8 mouse cellular contexts compared by ENCODE assay signal in the genomic region with DNA sequence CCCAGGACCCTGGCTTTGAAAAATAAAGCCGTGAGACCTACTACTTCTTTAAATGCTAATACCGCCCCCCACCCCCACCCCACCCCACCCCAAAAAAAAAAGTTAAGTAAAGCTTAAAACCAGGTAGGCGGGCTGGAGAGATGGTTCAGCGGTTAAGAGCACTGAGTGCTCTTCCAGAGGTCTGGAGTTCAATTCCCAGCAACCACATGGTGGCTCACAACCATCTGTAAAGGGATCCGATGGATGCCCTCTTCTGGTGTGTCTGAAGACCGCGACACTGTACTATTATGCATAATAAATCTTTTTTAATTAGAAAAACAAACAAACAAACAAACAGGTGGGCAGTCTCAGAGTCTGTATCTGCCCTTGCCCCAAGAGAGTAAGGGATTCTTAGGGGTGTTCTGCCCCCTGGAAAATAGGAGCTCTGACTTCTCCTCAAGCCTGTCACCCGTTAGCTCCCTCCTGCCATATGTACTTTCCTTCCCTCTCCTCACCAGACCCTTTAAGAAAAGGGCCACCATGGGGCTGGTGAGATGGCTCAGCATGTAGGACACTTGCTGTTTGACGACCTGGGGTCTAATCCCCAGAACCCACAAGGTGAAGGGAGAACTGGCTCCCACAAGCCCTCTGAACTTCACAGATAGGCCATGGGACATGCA. TPM values are rescaled to one million over a fixed set of nuclear protein-coding genes. Genes with fewer than 3 reads are reported as not detected.
DNase-seq lines count a peak whose midpoint lies in the region; ATAC-seq and TF ChIP-seq lines count a peak whose summit lies in the region.

Cdk5rap1 (minus strand) TSS at position 169 of the 659 bp plus-strand sequence.

- TF ChIP-seq CTCF in kidney, postnatal 0 days (IDR thresholded peaks at IDR 0.05; ENCODE audit: low read depth): 0 out of 2 replicates have a peak, but pooled peaks have one; percentile 5
- no peak; a peak in 1 of 6 replicates for TF ChIP-seq CTCF in MEL (IDR thresholded peaks at IDR 0.05 in 2 of 3, conservative IDR thresholded peaks at IDR 0.05 in 1 of 3; ENCODE audit: control insufficient read depth in 1 of 3, insufficient read depth in 1 of 3, low read depth in 2 of 3, low read length in 3 of 3, poor library complexity in 1 of 3, severe bottlenecking in 1 of 3)

- TF ChIP-seq POLR2A in MEL (IDR thresholded peaks at IDR 0.05; ENCODE audit: control insufficient read depth in 1 of 2, insufficient read depth in 1 of 2, low read depth in 1 of 2, low read length in 2 of 2, poor library complexity in 1 of 2): no peak

- peak within 1 kb of the TSS; percentile 91 for H3K9ac ChIP-seq in kidney, postnatal 0 days (ENCODE audit: low read depth, low read length)
- peak within 1 kb of the TSS; percentile 91 for H3K9ac ChIP-seq in MEL (ENCODE audit: control insufficient read depth, low read depth, low read length, poor library complexity, severe bottlenecking)
- peak within 1 kb of the TSS; percentile 70 for H3K9ac ChIP-seq in hindbrain, embryonic 12.5 days
- peak within 1 kb of the TSS; percentile 92 for H3K9ac ChIP-seq in liver, embryonic 13.5 days

- peaks cover 11% of the 10 kb centered on the region; the same call in 1 of the 2 replicates for H3K36me3 ChIP-seq in kidney, postnatal 0 days (ENCODE audit: insufficient read depth, low read length)
- H3K36me3 ChIP-seq in MEL (ENCODE audit: control insufficient read depth in 1 of 2, insufficient read depth in 2 of 2, low read length in 2 of 2): no peaks in the 10 kb centered on the region
- peaks cover 24% of the 10 kb centered on the region for H3K36me3 ChIP-seq in erythroblast, embryonic 14.5 days (ENCODE audit: control insufficient read depth)
- peaks cover 6% of the 10 kb centered on the region; the same call in 1 of the 2 replicates for H3K36me3 ChIP-seq in hindbrain, embryonic 12.5 days
- H3K36me3 ChIP-seq in liver, embryonic 13.5 days: peaks cover 19% of the 10 kb centered on the region

- TF ChIP-seq EP300 in MEL (IDR thresholded peaks at IDR 0.05; ENCODE audit: low read depth in 1 of 2, low read length in 2 of 2): no peak

- no peaks in the 10 kb centered on the region for H3K27me3 ChIP-seq in kidney, postnatal 0 days (ENCODE audit: insufficient read depth, low read length)
- H3K27me3 ChIP-seq in MEL (ENCODE audit: control insufficient read depth in 1 of 2, insufficient read depth in 2 of 2, low read length in 2 of 2): no peaks in the 10 kb centered on the region
- peaks cover under 1% of the 10 kb centered on the region for H3K27me3 ChIP-seq in erythroblast, embryonic 14.5 days (ENCODE audit: control insufficient read depth)
- no peaks in the 10 kb centered on the region for H3K27me3 ChIP-seq in hindbrain, embryonic 12.5 days
- no peaks in the 10 kb centered on the region for H3K27me3 ChIP-seq in liver, embryonic 13.5 days

- peak within 1 kb of the TSS; percentile 70 for H3K4me2 ChIP-seq in kidney, postnatal 0 days (ENCODE audit: low read length)
- H3K4me2 ChIP-seq in hindbrain, embryonic 12.5 days (replicated peaks): peak within 1 kb of the TSS; percentile 75
- H3K4me2 ChIP-seq in liver, embryonic 13.5 days: peak within 1 kb of the TSS; percentile 79

- no peak for TF ChIP-seq RAD21 in MEL (IDR thresholded peaks at IDR 0.05; ENCODE audit: low read depth, low read length)

- H3K79me2 ChIP-seq in MEL (ENCODE audit: control insufficient read depth, insufficient read depth, low read length, poor library complexity): peaks cover 5% of the 10 kb centered on the region; the same call in 1 of the 2 replicates

- peak within 1 kb of the TSS; percentile 95 for H3K27ac ChIP-seq in kidney, postnatal 0 days
- H3K27ac ChIP-seq in MEL (ENCODE audit: control insufficient read depth, low read depth, low read length): peak within 1 kb of the TSS; percentile 79
- H3K27ac ChIP-seq in hindbrain, embryonic 12.5 days: peak within 1 kb of the TSS; percentile 73
- H3K27ac ChIP-seq in liver, embryonic 13.5 days: peak within 1 kb of the TSS; percentile 90

- ATAC-seq in kidney, postnatal 0 days (replicated peaks; ENCODE audit: low FRiP score, low read depth): no peak; the same call in 1 of the 2 replicates
- ATAC-seq in hindbrain, embryonic 12.5 days (ENCODE audit: low FRiP score): peak; percentile 37; the same call in 1 of the 2 replicates
- ATAC-seq in liver, embryonic 13.5 days (ENCODE audit: low read depth): peak; percentile 34; the same call in 1 of the 2 replicates

- 12% methylated on average over 9 of the region's 9 CpGs for WGBS in kidney, postnatal 0 days
- 16% methylated on average over 9 of the region's 9 CpGs for WGBS in hindbrain, embryonic 12.5 days
- WGBS in liver, embryonic 13.5 days (ENCODE audit: insufficient replicate concordance): 12% methylated on average over 9 of the region's 9 CpGs

- no peaks in the 10 kb centered on the region for H3K9me3 ChIP-seq in kidney, postnatal 0 days (replicated peaks; ENCODE audit: low read length)
- no peaks in the 10 kb centered on the region for H3K9me3 ChIP-seq in MEL (replicated peaks; ENCODE audit: insufficient read depth, low read length)
- H3K9me3 ChIP-seq in erythroblast, embryonic 14.5 days (ENCODE audit: control insufficient read depth, low read length): no peaks in the 10 kb centered on the region
- no peaks in the 10 kb centered on the region for H3K9me3 ChIP-seq in hindbrain, embryonic 12.5 days (replicated peaks)
- no peaks in the 10 kb centered on the region for H3K9me3 ChIP-seq in liver, embryonic 13.5 days (replicated peaks)

- H3K4me3 ChIP-seq in kidney, postnatal 0 days (replicated peaks; ENCODE audit: low read depth, low read length): peak within 1 kb of the TSS; percentile 72
- peak within 1 kb of the TSS; percentile 81 to 91 for H3K4me3 ChIP-seq in MEL (ENCODE audit: control insufficient read depth in 1 of 2, insufficient read depth in 1 of 2, low read depth in 2 of 2, low read length in 2 of 2)
- H3K4me3 ChIP-seq in erythroblast, embryonic 14.5 days (replicated peaks): peak within 1 kb of the TSS; percentile 78
- peak within 1 kb of the TSS; percentile 55 for H3K4me3 ChIP-seq in hindbrain, embryonic 12.5 days
- H3K4me3 ChIP-seq in liver, embryonic 13.5 days (replicated peaks): peak within 1 kb of the TSS; percentile 91

- H3K4me1 ChIP-seq in kidney, postnatal 0 days (replicated peaks; ENCODE audit: insufficient read depth, low read length): no peaks in the 10 kb centered on the region
- peaks cover 0 to 7% of the 10 kb centered on the region in 2 experiments; a peak in 2 of 4 replicates for H3K4me1 ChIP-seq in MEL (ENCODE audit: control insufficient read depth in 1 of 2, insufficient read depth in 2 of 2, low read length in 2 of 2)
- H3K4me1 ChIP-seq in erythroblast, embryonic 14.5 days (ENCODE audit: control insufficient read depth): peaks cover 20% of the 10 kb centered on the region
- H3K4me1 ChIP-seq in hindbrain, embryonic 12.5 days: peaks cover 3% of the 10 kb centered on the region; the same call in 1 of the 2 replicates
- peaks cover 18% of the 10 kb centered on the region for H3K4me1 ChIP-seq in liver, embryonic 13.5 days (replicated peaks)

- DNase-seq in kidney, postnatal 0 days (ENCODE audit: low spot score): no peak
- no peak for DNase-seq in kidney, adult 8-10 months
- DNase-seq in MEL (ENCODE audit: low read depth, low spot score): peak; percentile 65
- no peak for DNase-seq in liver, embryonic 13.5 days
- peak; percentile 17 for DNase-seq in thymus, postnatal 4 days
- no peak for DNase-seq in frontal cortex, postnatal 25 days (ENCODE audit: low spot score in 2 of 2)

TF ChIP-seq in MEL, 35 proteins besides CTCF, POLR2A, EP300 and RAD21:
- TF ChIP-seq MAX (IDR thresholded peaks at IDR 0.05; ENCODE audit: low read length) (peak; percentile 4; the same call in 1 of the 2 replicates), SMC3 (IDR thresholded peaks at IDR 0.05; ENCODE audit: low read depth, low read length) (no peak), NELFE (IDR thresholded peaks at IDR 0.05; ENCODE audit: low read depth, low read length) (peak; percentile 26; the same call in 1 of the 2 replicates), POLR2AphosphoS2 (IDR thresholded peaks at IDR 0.05; ENCODE audit: low read length) (no peak; the same call in 1 of the 2 replicates), KAT2A (conservative IDR thresholded peaks at IDR 0.05; ENCODE audit: low read depth, low read length) (no peak), GATA1 (IDR thresholded peaks at IDR 0.05; ENCODE audit: low read depth, low read length) (no peak), ZKSCAN1 (IDR thresholded peaks at IDR 0.05; ENCODE audit: low read depth, low read length) (no peak), UBTF (IDR thresholded peaks at IDR 0.05; ENCODE audit: borderline replicate concordance, insufficient read depth, low read depth, low read length) (0 out of 2 replicates have a peak, but pooled peaks have one; percentile 8), ZMIZ1 (IDR thresholded peaks at IDR 0.05; ENCODE audit: low read depth, low read length) (no peak), CHD2 (IDR thresholded peaks at IDR 0.05; ENCODE audit: low read length) (no peak), E2F4 (IDR thresholded peaks at IDR 0.05; ENCODE audit: borderline replicate concordance, low read depth, low read length) (no peak), RCOR1 (IDR thresholded peaks at IDR 0.05; ENCODE audit: low read depth, low read length) (no peak), ZC3H11A (IDR thresholded peaks at IDR 0.05; ENCODE audit: low read depth, low read length) (no peak), MAZ (IDR thresholded peaks at IDR 0.05; ENCODE audit: low read depth, low read length) (0 out of 2 replicates have a peak, but pooled peaks have one; percentile 3), TCF12 (IDR thresholded peaks at IDR 0.05; ENCODE audit: low read depth, low read length) (0 out of 2 replicates have a peak, but pooled peaks have one; percentile 5), SIN3A (IDR thresholded peaks at IDR 0.05; ENCODE audit: low read length) (no peak; the same call in 1 of the 2 replicates), USF1 (IDR thresholded peaks at IDR 0.05; ENCODE audit: low read depth, low read length) (no peak), CHD1 (IDR thresholded peaks at IDR 0.05; ENCODE audit: low read depth, low read length) (no peak), POLR2AphosphoS5 (IDR thresholded peaks at IDR 0.05; ENCODE audit: borderline replicate concordance, low read depth, low read length) (no peak), NRF1 (IDR thresholded peaks at IDR 0.05; ENCODE audit: insufficient read depth, low read depth, low read length, poor library complexity, severe bottlenecking) (0 out of 2 replicates have a peak, but pooled peaks have one; percentile 1)

RNA-seq across cellular contexts. Expression of gene Cdk5rap1, which starts in this region (rescaled TPM):
- 13.9 and 25.2 TPM in 2 replicates for polyA plus RNA-seq in kidney, postnatal 0 days (2015; fragmentation: Nextera tagmentation; extraction: Ambion mirVana)
- total RNA-seq in MEL (2012; rRNA removed): 14.1 and 14.7 TPM in 2 replicates
- 10 to 100 TPM in 1 of 2 experiments, not detected in 1; 13.1 TPM for polyA plus RNA-seq in MEL (2012; ENCODE audit: insufficient read depth in 1 of 2, insufficient read length in 2 of 2, low read depth in 1 of 2, low replicate concordance in 2 of 2, missing spikeins in 1 of 2)
- polyA plus RNA-seq in erythroblast, embryonic 14.5 days (2012): 0.02 and 0.05 TPM in 2 replicates
- polyA plus RNA-seq in hindbrain, embryonic 12.5 days (2016; fragmentation: Nextera tagmentation; extraction: Ambion mirVana): 13.7 and 16.3 TPM in 2 replicates
- polyA plus RNA-seq in liver, embryonic 13.5 days (2015; fragmentation: Nextera tagmentation; extraction: Ambion mirVana): 18.0 and 18.9 TPM in 2 replicates

Comparison
In these comparisons a context has a peak if more than half of its experiments do, and no peak if none do; other contexts are left out.
1. DNase-seq: peak in MEL (single experiment) and thymus, postnatal 4 days (single experiment); none in kidney, postnatal 0 days (single experiment), kidney, adult 8-10 months (0 of 2), liver, embryonic 13.5 days (single experiment) and frontal cortex, postnatal 25 days (0 of 2).
2. Peak in every context shown above with its lines, with median percentiles within 50 percentile points of each other: H3K27ac ChIP-seq, H3K4me2 ChIP-seq, H3K4me3 ChIP-seq and H3K9ac ChIP-seq.